Mouse (Mus musculus) skeletal muscle tissue, postnatal 0 days (tissue): Measurements from ENCODE around the gene Tcea3. TPM values are rescaled to one million over a fixed set of nuclear protein-coding genes. Genes with fewer than 3 reads are reported as not detected.

Experiments used
- polyA plus RNA-seq: library from polyadenylated mRNA; unstranded; fragments of >200 nt; fragmentation: Nextera tagmentation; extraction: Ambion mirVana; gene quantifications from 2 replicates; pipeline ENCODE4 v1.2.1, GENCODE M21; 2015

Tcea3 gene
- polyA plus RNA-seq: 127 and 138 TPM in 2 replicates

DNA sequence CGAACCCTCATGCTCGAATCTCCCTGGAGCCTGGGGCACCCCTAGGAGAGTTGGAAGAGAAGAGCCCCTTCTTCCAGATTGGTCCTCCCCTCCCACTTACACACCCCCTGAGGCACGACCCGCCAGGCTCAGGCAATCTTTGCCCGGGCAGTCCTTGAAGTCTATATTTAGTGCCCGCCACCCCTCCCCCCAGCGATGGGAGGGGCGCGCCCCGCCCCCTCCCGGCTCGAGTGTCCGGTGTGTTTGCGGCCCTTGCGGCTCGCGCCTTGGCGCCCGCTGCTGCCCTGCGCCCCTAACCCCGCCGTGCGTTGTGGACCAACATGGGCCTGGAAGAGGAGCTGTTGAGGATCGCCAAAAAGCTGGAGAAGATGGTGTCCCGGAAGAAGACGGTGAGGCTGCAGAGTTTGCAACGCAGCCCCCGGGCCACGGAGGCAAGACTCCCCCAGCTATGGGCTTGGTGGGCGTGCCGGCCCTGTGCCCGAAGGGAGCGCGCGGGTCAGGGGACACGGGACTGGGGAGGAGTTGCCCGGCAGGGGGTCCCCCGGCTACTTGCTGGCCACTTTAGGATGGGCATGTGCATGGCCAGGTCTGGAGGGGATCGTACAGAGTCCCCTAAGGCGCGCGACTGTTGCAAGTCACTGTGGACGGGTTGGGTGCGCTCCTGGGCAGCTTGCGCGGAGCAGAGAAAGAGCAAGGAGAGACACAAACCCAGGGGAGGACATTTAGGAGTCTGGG, at the start of gene Tcea3:
Gene Tcea3, plus strand, starts transcription at position 1 of the 735 bp plus-strand sequence.

DNA sequence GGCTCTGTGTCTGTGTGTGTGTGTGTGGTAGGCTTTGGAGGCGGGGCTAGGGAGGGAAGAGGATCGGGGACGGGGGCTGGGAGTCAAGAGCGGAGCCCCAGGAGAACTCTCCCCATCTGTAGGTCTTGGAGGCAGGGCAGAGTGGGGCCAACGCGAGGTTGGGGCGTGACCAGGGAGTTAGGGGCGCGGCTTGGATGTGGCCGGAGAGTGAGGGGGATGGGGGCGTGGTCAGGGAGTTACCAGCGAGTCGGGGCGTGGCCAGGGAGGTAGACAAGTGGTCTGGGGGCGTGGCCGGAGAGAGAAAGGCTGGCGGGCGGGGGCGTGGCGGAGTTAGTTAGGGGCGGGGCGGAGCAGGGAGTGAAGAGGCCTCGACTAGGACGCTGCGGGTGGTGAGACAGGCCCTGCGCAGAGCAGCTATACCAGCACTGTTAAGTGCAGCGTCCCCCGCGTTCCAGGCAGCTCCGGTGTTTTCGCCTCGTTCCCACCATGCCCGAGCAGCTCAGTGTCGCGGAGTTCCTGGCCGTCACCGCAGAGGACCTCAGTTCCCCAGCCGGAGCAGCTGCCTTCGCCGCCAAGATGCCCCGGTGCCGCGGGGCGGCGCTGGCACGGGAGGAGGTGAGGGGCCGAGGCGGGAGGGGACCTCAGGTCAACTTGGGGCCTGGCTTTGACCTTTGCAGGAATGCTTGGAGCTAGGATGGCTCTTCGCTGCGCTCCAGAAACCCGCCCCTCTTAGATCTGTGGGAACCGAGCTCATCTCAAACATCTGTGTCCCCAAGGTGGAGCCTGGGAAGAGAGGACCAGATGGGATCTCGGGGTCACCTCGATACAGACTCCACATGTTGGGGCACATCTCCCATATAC, 41.3 kb upstream of the Tcea3 start, which contains the start of gene Asap3:
Gene Asap3, plus strand, starts transcription at position 333 of the 861 bp plus-strand sequence.

DNA sequence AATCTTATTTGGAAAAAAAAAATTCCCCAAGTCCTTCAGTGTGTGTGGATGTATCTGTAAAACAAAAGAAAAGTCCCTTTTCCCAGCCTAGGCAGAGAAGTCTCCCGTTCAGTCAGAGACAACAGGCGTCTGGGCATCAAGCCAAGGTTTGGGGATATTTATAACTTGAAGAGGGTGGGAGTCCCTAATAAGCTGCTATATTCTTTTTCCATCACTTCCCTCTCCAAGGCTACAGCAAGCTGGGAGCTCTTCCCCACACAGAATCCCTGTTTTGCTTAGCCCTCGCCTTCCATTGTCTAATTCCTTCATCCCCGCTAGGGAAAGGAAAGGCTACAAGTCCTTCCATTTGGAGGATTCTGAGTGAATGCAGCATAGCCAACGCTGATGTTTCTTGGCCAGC, 36.9 kb downstream of the Tcea3 start, which contains the start of gene Zfp46:
Gene Zfp46, plus strand, starts transcription at position 229 of the 400 bp plus-strand sequence.

DNA sequence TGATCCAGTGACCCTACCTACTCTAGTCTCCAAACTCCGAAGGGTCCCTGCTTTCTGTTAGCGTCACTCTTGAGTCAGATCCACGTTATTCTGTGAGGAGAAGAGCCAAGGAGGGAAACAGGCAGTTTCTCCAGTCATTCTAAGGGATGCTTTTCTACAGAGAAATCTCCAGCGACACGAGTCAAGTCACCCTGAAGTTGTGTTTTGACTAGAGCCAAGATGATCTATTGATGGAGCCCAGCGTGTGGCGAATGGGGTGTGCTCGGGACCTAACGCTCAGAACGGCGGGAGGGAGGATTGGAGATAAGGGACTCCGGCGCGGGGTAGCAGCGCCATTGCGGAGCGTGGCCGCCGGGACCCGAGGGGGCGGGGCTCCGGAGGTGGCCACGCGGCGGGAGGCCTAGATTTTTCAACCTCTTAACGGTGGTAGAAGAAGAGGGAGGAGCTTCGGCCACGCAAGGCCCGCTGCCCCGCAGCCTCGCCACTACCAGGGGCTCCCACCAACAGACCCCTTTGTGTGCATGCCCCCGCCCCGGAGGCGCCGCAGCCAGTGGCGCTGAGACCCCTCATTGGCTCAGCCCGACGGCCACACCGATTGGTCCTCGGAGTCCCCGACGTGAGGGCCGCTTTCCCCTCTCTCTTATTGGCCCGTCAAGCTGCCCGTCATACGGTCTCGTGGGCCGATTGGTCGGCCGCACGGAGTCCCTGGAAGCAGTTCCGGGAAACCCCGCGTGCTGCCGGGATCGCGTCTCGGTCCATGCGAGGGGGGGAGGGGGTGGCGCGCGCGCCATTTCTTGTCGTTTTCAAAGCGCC, 62.9 kb downstream of the Tcea3 start, which contains the start of gene Hnrnpr:
Gene Hnrnpr, plus strand, starts transcription at position 714 of the 813 bp plus-strand sequence.

Other genes starting within 250 kb of the Tcea3 start
- 20.9 and 22.3 TPM in 2 replicates for gene Eloa, start 226.0 kb upstream of the Tcea3 start, polyA plus RNA-seq
- 244 and 267 TPM in 2 replicates for gene Rpl11, start 194.3 kb upstream of the Tcea3 start, polyA plus RNA-seq
- 92.2 and 102 TPM in 2 replicates for gene Id3, start 104.2 kb upstream of the Tcea3 start, polyA plus RNA-seq
- 10.0 and 12.8 TPM in 2 replicates for gene E2f2, start 75.3 kb upstream of the Tcea3 start, polyA plus RNA-seq
- 5.5 and 5.8 TPM in 2 replicates for gene Asap3, start 41.4 kb upstream of the Tcea3 start, polyA plus RNA-seq
- gene Zfp46, start 37.0 kb downstream of the Tcea3 start, polyA plus RNA-seq: 15.4 and 16.7 TPM in 2 replicates
- gene Hnrnpr, start 63.2 kb downstream of the Tcea3 start, polyA plus RNA-seq: 58.3 and 61.0 TPM in 2 replicates
- not detected in 2 replicates for gene Htr1d, start 175.8 kb downstream of the Tcea3 start, polyA plus RNA-seq
- gene 6030445D17Rik, start 214.5 kb downstream of the Tcea3 start, polyA plus RNA-seq: 0.51 and 0.67 TPM in 2 replicates
- 40.7 and 43.6 TPM in 2 replicates for gene Luzp1, start 222.0 kb downstream of the Tcea3 start, polyA plus RNA-seq